Mouse (Mus musculus) frontal cortex, adult 2 months (tissue): ENCODE measurements around the gene Stip1. TPM values are rescaled to one million over a fixed set of nuclear protein-coding genes. Genes with fewer than 3 reads are reported as not detected.

Source experiments
- polyA plus RNA-seq: library from polyadenylated mRNA; depleted of rRNA; stranded (reverse); fragments of >200 nt; gene quantifications from 2 replicates; pipeline ENCODE4 v1.2.3, GENCODE M21; 2012; rRNA removed

Gene Stip1
- polyA plus RNA-seq, 1 experiment, result 148 TPM

Other genes starting within 250 kb of the Stip1 start
- 34.1 and 36.9 TPM in 2 replicates for gene Rps6ka4, start 199.3 kb downstream of the Stip1 start, polyA plus RNA-seq
- gene Ccdc88b, start 181.8 kb downstream of the Stip1 start, polyA plus RNA-seq, result 2.5 and 3.8 TPM in 2 replicates
- gene Trmt112, start 130.3 kb downstream of the Stip1 start, polyA plus RNA-seq, result 89.9 and 99.5 TPM in 2 replicates
- 322 and 340 TPM in 2 replicates for gene Prdx5, start 129.9 kb downstream of the Stip1 start, polyA plus RNA-seq
- 67.7 and 70.5 TPM in 2 replicates for gene Esrra, start 118.2 kb downstream of the Stip1 start, polyA plus RNA-seq
- gene Catsperz, start 114.6 kb downstream of the Stip1 start, polyA plus RNA-seq, result 11.9 and 16.0 TPM in 2 replicates
- gene Kcnk4, start 105.5 kb downstream of the Stip1 start, polyA plus RNA-seq, result 22.3 and 30.5 TPM in 2 replicates
- 55.1 and 65.8 TPM in 2 replicates for gene Bad, start 98.1 kb downstream of the Stip1 start, polyA plus RNA-seq
- 105 TPM in 2 replicates for gene Gpr137, start 97.5 kb downstream of the Stip1 start, polyA plus RNA-seq
- 56.4 and 59.8 TPM in 2 replicates for gene Ppp1r14b, start 65.0 kb downstream of the Stip1 start, polyA plus RNA-seq
- gene Plcb3, start 63.5 kb downstream of the Stip1 start, polyA plus RNA-seq, result 19.6 and 21.8 TPM in 2 replicates
- 207 and 212 TPM in 2 replicates for gene Fkbp2, start 59.5 kb downstream of the Stip1 start, polyA plus RNA-seq
- gene Vegfb, start 52.3 kb downstream of the Stip1 start, polyA plus RNA-seq, result 102 and 108 TPM in 2 replicates
- 36.7 and 39.6 TPM in 2 replicates for gene Dnajc4, start 47.4 kb downstream of the Stip1 start, polyA plus RNA-seq
- 12.5 and 12.9 TPM in 2 replicates for gene Nudt22, start 43.9 kb downstream of the Stip1 start, polyA plus RNA-seq
- 24.7 and 25.4 TPM in 2 replicates for gene Trpt1, start 43.8 kb downstream of the Stip1 start, polyA plus RNA-seq
- gene Fermt3, start 20.5 kb downstream of the Stip1 start, polyA plus RNA-seq, result 5.1 and 5.5 TPM in 2 replicates
- 22.3 and 27.2 TPM in 2 replicates for gene Macrod1, start 16.8 kb upstream of the Stip1 start, polyA plus RNA-seq
- gene Flrt1, start 65.8 kb upstream of the Stip1 start, polyA plus RNA-seq, result 8.1 TPM in 2 replicates
- gene Otub1, start 166.3 kb upstream of the Stip1 start, polyA plus RNA-seq, result 253 and 260 TPM in 2 replicates
- gene Cox8a, start 177.6 kb upstream of the Stip1 start, polyA plus RNA-seq, result 1,156 and 1,379 TPM in 2 replicates
- gene Naa40, start 201.2 kb upstream of the Stip1 start, polyA plus RNA-seq, result 73.6 and 74.1 TPM in 2 replicates
- 20.2 and 24.6 TPM in 2 replicates for gene Rcor2, start 227.4 kb upstream of the Stip1 start, polyA plus RNA-seq